Mouse (Mus musculus) embryonic fibroblast, embryonic 13.5 days (primary cell): ENCODE data around the gene 1700015F17Rik.

Experiments
- CTCF ChIP-seq: IDR thresholded peaks from 2 replicates; pipeline ENCODE4 v1.5.1; 2011; ENCODE audit warnings: mild to moderate bottlenecking, control low read depth, low read length, moderate library complexity, borderline replicate concordance; ENCODE audit not compliant: insufficient read depth
- POLR2A ChIP-seq: IDR thresholded peaks from 2 replicates; pipeline ENCODE4 v1.6.1; 2011; ENCODE audit warnings: low read depth, mild to moderate bottlenecking, control low read depth, low read length, moderate library complexity

DNA sequence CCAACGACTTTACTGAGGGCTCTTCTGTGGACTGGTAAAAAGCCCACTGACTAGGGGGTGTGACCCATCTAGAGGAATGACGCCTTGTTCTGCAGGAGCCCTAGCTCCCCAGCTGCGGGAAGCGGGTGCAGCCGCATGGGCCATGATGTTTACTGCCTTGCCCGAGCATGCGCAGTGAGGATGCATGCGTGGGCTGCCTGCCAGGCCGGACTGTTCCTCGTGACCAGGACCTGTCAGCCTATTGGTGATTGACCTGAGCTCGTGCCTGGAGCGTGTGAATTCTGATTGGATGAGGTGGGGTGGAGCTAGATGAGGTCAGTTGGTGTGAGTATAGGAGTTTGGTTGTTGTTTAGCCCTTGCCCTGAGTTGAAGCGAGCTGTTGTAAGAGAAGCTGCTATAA, 25.5 kb upstream of the 1700015F17Rik start:
- TF ChIP-seq CTCF (no peak), POLR2A (no peak)
